Mouse (Mus musculus) liver, postnatal 0 days (tissue): ENCODE measurements around the gene Zfp664. TPM values are rescaled to one million over a fixed set of nuclear protein-coding genes. Genes with fewer than 3 reads are reported as not detected.

Experiments
- ATAC-seq: fragments of 200-750 bp; cut with Nextera tagmentation; 2 replicates; pipeline ENCODE4 v1.8.0; 2017; ENCODE audit warnings: mild to moderate bottlenecking, moderate library complexity
- DNase-seq: peaks from one replicate; pipeline ENCODE4 v3.0.0-alpha.2; 2016
- H3K27ac ChIP-seq: fragments of 300-500 bp; sonication (generic); 2 replicates; pipeline ENCODE4 v1.5.1; 2014; ENCODE audit warnings: antibody characterized with exemption, moderate library complexity, mild to moderate bottlenecking, low read depth
- H3K27me3 ChIP-seq: fragments of 300-500 bp; sonication (generic); 2 replicates; pipeline ENCODE4 v1.6.1; 2014; ENCODE audit warnings: low read length, control low read depth, mixed read lengths; ENCODE audit not compliant: insufficient read depth
- H3K36me3 ChIP-seq: fragments of 300-500 bp; sonication (generic); replicated peaks from 2 replicates; pipeline ENCODE4 v1.6.1; 2014; ENCODE audit warnings: mild to moderate bottlenecking, control low read depth, low read length, moderate library complexity, mixed read lengths; ENCODE audit not compliant: insufficient read depth
- H3K4me1 ChIP-seq: fragments of 300-500 bp; sonication (generic); 2 replicates; pipeline ENCODE4 v1.6.1; 2014; ENCODE audit warnings: antibody characterized with exemption, mild to moderate bottlenecking, control low read depth; ENCODE audit not compliant: insufficient read depth
- H3K4me2 ChIP-seq: fragments of 300-500 bp; sonication (generic); 2 replicates; pipeline ENCODE4 v1.6.1; 2014; ENCODE audit warnings: low read depth, mild to moderate bottlenecking, low read length, moderate library complexity, mixed read lengths
- H3K4me3 ChIP-seq: fragments of 300-500 bp; sonication (generic); 2 replicates; pipeline ENCODE4 v1.5.1; 2014; ENCODE audit warnings: low read depth, low read length
- H3K9ac ChIP-seq: fragments of 300-500 bp; sonication (generic); replicated peaks from 2 replicates; pipeline ENCODE4 v1.6.1; 2014; ENCODE audit warnings: mild to moderate bottlenecking, moderate library complexity
- H3K9me3 ChIP-seq: fragments of 300-500 bp; sonication (generic); 2 replicates; pipeline ENCODE4 v1.6.1; 2016; ENCODE audit warnings: mild to moderate bottlenecking, control low read depth, low read length, mixed read lengths
- CTCF ChIP-seq: sonication (generic); IDR thresholded peaks from 2 replicates; pipeline ENCODE4 v1.5.1; 2016; ENCODE audit warnings: antibody characterized with exemption, low read depth
- EP300 ChIP-seq: IDR thresholded peaks from 2 replicates; pipeline ENCODE4 v1.6.1; 2016; ENCODE audit warnings: antibody characterized with exemption, low read depth, mild to moderate bottlenecking
- WGBS: fragments of 180-500 bp; shearing (Covaris S2); extraction: QIAGEN DNeasy Blood & Tissue Kit; methylation state at CpG from one replicate; pipeline ENCODE4 v1.1.7; 2014; ENCODE audit not compliant: insufficient replicate concordance; 5-methylcytosine and 5-hydroxymethylcytosine counted together
- polyA plus RNA-seq: library from polyadenylated mRNA; unstranded; fragments of >200 nt; fragmentation: Nextera tagmentation; extraction: Ambion mirVana; gene quantifications from 2 replicates; pipeline ENCODE4 v1.2.1, GENCODE M21; 2015

Gene Zfp664
- polyA plus RNA-seq, 1 experiment from 2014 or later = 12.1 TPM

- no peaks in the 10 kb centered on the region for H3K27me3 ChIP-seq
- no peak overlapping the region for H3K4me3 ChIP-seq
- H3K36me3 ChIP-seq = no peaks in the 10 kb centered on the region
- no peak overlapping the region for H3K9ac ChIP-seq
- H3K4me2 ChIP-seq = no peak overlapping the region
- H3K9me3 ChIP-seq = no peaks in the 10 kb centered on the region
- TF ChIP-seq EP300 = no peak
- TF ChIP-seq CTCF = no peak
- no peaks in the 10 kb centered on the region for H3K4me1 ChIP-seq
- WGBS = 51% methylated on average over 3 of the region's 3 CpGs
- DNase-seq (no peak), ATAC-seq (no peak)
- H3K27ac ChIP-seq = no peak overlapping the region
These were observed 13.5 kb upstream of the Zfp664 start for GRCm38 (mm10) chr5:124848994-124849393.

- no peak for DNase-seq
- ATAC-seq = no peak
- Histone ChIP-seq H3K9ac (no peak overlapping the region), H3K27ac (no peak overlapping the region), H3K36me3 (no peaks in the 10 kb centered on the region), H3K27me3 (no peaks in the 10 kb centered on the region), H3K4me3 (no peak overlapping the region), H3K4me1 (no peaks in the 10 kb centered on the region), H3K4me2 (no peak overlapping the region), H3K9me3 (no peaks in the 10 kb centered on the region)
- WGBS = 59% methylated on average over 4 of the region's 4 CpGs
- TF ChIP-seq CTCF = no peak
- TF ChIP-seq EP300 = no peak
These were observed 10.9 kb upstream of the Zfp664 start for GRCm38 (mm10) chr5:124851572-124851971.

GRCm38 (mm10) chr5:124852294-124852693 is 10.2 kb upstream of the Zfp664 start:
- WGBS = 39% methylated on average over 2 of the region's 2 CpGs
- Histone ChIP-seq H3K27ac (no peak overlapping the region), H3K4me2 (no peak overlapping the region), H3K4me3 (no peak overlapping the region), H3K36me3 (no peaks in the 10 kb centered on the region), H3K27me3 (no peaks in the 10 kb centered on the region), H3K4me1 (no peaks in the 10 kb centered on the region), H3K9me3 (no peaks in the 10 kb centered on the region), H3K9ac (no peak overlapping the region)
- no peak for TF ChIP-seq CTCF
- no peak for TF ChIP-seq EP300
- DNase-seq (no peak), ATAC-seq (no peak)

- ATAC-seq (no peak), DNase-seq (no peak)
- H3K4me2 ChIP-seq = no peak overlapping the region
- no peaks in the 10 kb centered on the region for H3K36me3 ChIP-seq
- H3K4me1 ChIP-seq = no peaks in the 10 kb centered on the region
- H3K4me3 ChIP-seq = no peak overlapping the region
- 0 out of 2 replicates have a peak, but pooled peaks cover 4% of the 10 kb centered on the region for H3K27me3 ChIP-seq
- no peak overlapping the region for H3K27ac ChIP-seq
- WGBS = 72% methylated on average over 2 of the region's 2 CpGs
- no peak overlapping the region for H3K9ac ChIP-seq
- TF ChIP-seq CTCF (no peak), EP300 (no peak)
- no peaks in the 10 kb centered on the region for H3K9me3 ChIP-seq
These were observed 9.4 kb upstream of the Zfp664 start for GRCm38 (mm10) chr5:124853079-124853478.

- peaks cover 8% of the 10 kb centered on the region for H3K27me3 ChIP-seq
- DNase-seq = no peak
- WGBS = 72% methylated on average over 4 of the region's 4 CpGs
- no peaks in the 10 kb centered on the region for H3K9me3 ChIP-seq
- H3K9ac ChIP-seq = no peak overlapping the region
- H3K4me1 ChIP-seq = no peaks in the 10 kb centered on the region
- no peak overlapping the region for H3K4me3 ChIP-seq
- H3K27ac ChIP-seq = no peak overlapping the region
- TF ChIP-seq CTCF = no peak
- no peak for TF ChIP-seq EP300
- ATAC-seq = no peak
- no peak overlapping the region for H3K4me2 ChIP-seq
- no peaks in the 10 kb centered on the region for H3K36me3 ChIP-seq
These were observed 8.3 kb upstream of the Zfp664 start for GRCm38 (mm10) chr5:124854202-124854601.

GRCm38 (mm10) chr5:124860013-124860412 is 2.5 kb upstream of the Zfp664 start:
- H3K27ac ChIP-seq = no peak overlapping the region
- H3K9me3 ChIP-seq = no peaks in the 10 kb centered on the region
- DNase-seq = no peak
- no peak for ATAC-seq
- no peak overlapping the region for H3K9ac ChIP-seq
- TF ChIP-seq CTCF = peak; percentile 63
- TF ChIP-seq EP300 = no peak
- H3K4me3 ChIP-seq = no peak overlapping the region
- no peak overlapping the region for H3K4me2 ChIP-seq
- H3K4me1 ChIP-seq = peaks cover 19% of the 10 kb centered on the region
- WGBS = 12% methylated on average over 5 of the region's 5 CpGs
- H3K27me3 ChIP-seq = peaks cover 37% of the 10 kb centered on the region
- no peaks in the 10 kb centered on the region for H3K36me3 ChIP-seq

GRCm38 (mm10) chr5:124861463-124861862 is 1.0 kb upstream of the Zfp664 start:
- TF ChIP-seq EP300 (no peak), CTCF (no peak)
- 1% methylated on average over 32 of the region's 33 CpGs for WGBS

More at GRCm38 (mm10) chr5:124861463-124861862, 1.0 kb upstream of the Zfp664 start:
- DNase-seq (peak; percentile 23), ATAC-seq (no peak)
- Histone ChIP-seq H3K4me1 (peaks cover 19% of the 10 kb centered on the region), H3K9ac (0 out of 2 replicates have a peak overlapping the region, but pooled peaks have one; percentile 21), H3K27me3 (peaks cover 37% of the 10 kb centered on the region), H3K9me3 (no peaks in the 10 kb centered on the region), H3K27ac (no peak overlapping the region), H3K36me3 (no peaks in the 10 kb centered on the region), H3K4me2 (peak overlapping the region; percentile 96), H3K4me3 (peak overlapping the region; percentile 94)
